Mouse (Mus musculus): ENCODE data around the gene Galnt9. TPM values are rescaled to one million over a fixed set of nuclear protein-coding genes. Genes with fewer than 3 reads are reported as not detected.

Gene Galnt9
- polyA plus RNA-seq, 2 experiments, result 0.03 TPM; not detected in 1

- TF ChIP-seq EP300 (IDR thresholded peaks at IDR 0.05; ENCODE audit: low read depth) (no peak), CTCF (IDR thresholded peaks at IDR 0.05; ENCODE audit: low read depth) (no peak)
- no peak overlapping the region for H3K27ac ChIP-seq
- no peaks in the 10 kb centered on the region for H3K36me3 ChIP-seq (replicated peaks; ENCODE audit: control insufficient read depth, insufficient read depth, low read depth)
- H3K4me3 ChIP-seq (ENCODE audit: insufficient read depth in 1 of 2, low read depth in 2 of 2, low read length in 2 of 2), result no peak overlapping the region
- no peak for ATAC-seq (ENCODE audit: insufficient read depth)
- 26% methylated on average over 14 of the region's 14 CpGs for WGBS (ENCODE audit: insufficient replicate concordance)
- H3K27me3 ChIP-seq (ENCODE audit: control insufficient read depth, insufficient read depth, low read length), result no peaks in the 10 kb centered on the region; the same call in 1 of the 2 replicates
- H3K4me1 ChIP-seq (replicated peaks; ENCODE audit: control insufficient read depth in 2 of 2, insufficient read depth in 2 of 2, low read length in 1 of 2), result no peaks in the 10 kb centered on the region
- H3K9ac ChIP-seq (replicated peaks), result no peak overlapping the region
- DNase-seq (ENCODE audit: low read depth in 3 of 3, low spot score in 3 of 3), result no peak
- no peaks in the 10 kb centered on the region for H3K9me3 ChIP-seq (ENCODE audit: control insufficient read depth, low read length)
- no peak overlapping the region for H3K4me2 ChIP-seq (ENCODE audit: low read depth)
Measured at GRCm38 (mm10) chr5:110518086-110518783, 25.9 kb upstream of the Galnt9 start.

DNA sequence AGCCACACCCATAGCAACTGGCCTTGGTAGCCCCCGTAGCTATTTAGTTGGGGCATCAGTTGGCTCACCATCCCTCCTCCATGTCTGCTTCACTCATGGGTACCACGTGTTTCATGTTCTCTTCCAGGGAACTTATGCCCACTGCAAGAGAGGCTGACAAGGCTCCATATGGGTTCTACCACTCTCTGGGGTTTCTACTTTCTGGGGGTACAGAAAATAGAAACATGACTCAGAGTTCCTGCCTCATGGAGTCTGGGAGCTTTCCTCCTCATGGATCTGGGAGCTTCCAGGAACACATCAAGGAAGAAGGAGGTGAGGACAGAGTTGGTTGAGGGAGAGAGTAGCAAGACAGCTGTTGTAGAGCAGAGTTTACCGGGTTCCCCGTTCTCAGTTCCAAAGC lies 23.2 kb upstream of the Galnt9 start:
- Histone ChIP-seq H3K4me3 (ENCODE audit: insufficient read depth in 1 of 2, low read depth in 2 of 2, low read length in 2 of 2) (no peak overlapping the region), H3K36me3 (replicated peaks; ENCODE audit: control insufficient read depth, insufficient read depth, low read depth) (no peaks in the 10 kb centered on the region), H3K27ac (no peak overlapping the region), H3K4me2 (ENCODE audit: low read depth) (no peak overlapping the region), H3K9me3 (ENCODE audit: control insufficient read depth, low read length) (no peaks in the 10 kb centered on the region), H3K27me3 (ENCODE audit: control insufficient read depth, insufficient read depth, low read length) (no peaks in the 10 kb centered on the region; the same call in 1 of the 2 replicates), H3K9ac (replicated peaks) (no peak overlapping the region), H3K4me1 (replicated peaks; ENCODE audit: control insufficient read depth in 2 of 2, insufficient read depth in 2 of 2, low read length in 1 of 2) (no peaks in the 10 kb centered on the region)
- 60% methylated on average over 4 of the region's 4 CpGs for WGBS (ENCODE audit: insufficient replicate concordance)
- no peak for TF ChIP-seq EP300 (IDR thresholded peaks at IDR 0.05; ENCODE audit: low read depth)
- no peak for TF ChIP-seq CTCF (IDR thresholded peaks at IDR 0.05; ENCODE audit: low read depth)
- DNase-seq (ENCODE audit: low read depth in 3 of 3, low spot score in 3 of 3) (no peak), ATAC-seq (ENCODE audit: insufficient read depth) (no peak)

- H3K36me3 ChIP-seq (replicated peaks; ENCODE audit: control insufficient read depth, insufficient read depth, low read depth), result no peaks in the 10 kb centered on the region
- no peaks in the 10 kb centered on the region for H3K4me1 ChIP-seq (replicated peaks; ENCODE audit: control insufficient read depth in 2 of 2, insufficient read depth in 2 of 2, low read length in 1 of 2)
- H3K27ac ChIP-seq, result no peak overlapping the region
- ATAC-seq (ENCODE audit: insufficient read depth) (no peak), DNase-seq (ENCODE audit: low read depth in 3 of 3, low spot score in 3 of 3) (no peak)
- H3K27me3 ChIP-seq (ENCODE audit: control insufficient read depth, insufficient read depth, low read length), result no peaks in the 10 kb centered on the region; the same call in 1 of the 2 replicates
- TF ChIP-seq CTCF (IDR thresholded peaks at IDR 0.05; ENCODE audit: low read depth), result no peak
- TF ChIP-seq EP300 (IDR thresholded peaks at IDR 0.05; ENCODE audit: low read depth), result no peak
- H3K4me2 ChIP-seq (ENCODE audit: low read depth), result no peak overlapping the region
- H3K4me3 ChIP-seq (ENCODE audit: insufficient read depth in 1 of 2, low read depth in 2 of 2, low read length in 2 of 2), result no peak overlapping the region
- WGBS (ENCODE audit: insufficient replicate concordance), result 53% methylated on average over 7 of the region's 7 CpGs
- no peaks in the 10 kb centered on the region for H3K9me3 ChIP-seq (ENCODE audit: control insufficient read depth, low read length)
- no peak overlapping the region for H3K9ac ChIP-seq (replicated peaks)
Measured at GRCm38 (mm10) chr5:110521822-110522221, 22.3 kb upstream of the Galnt9 start.

DNA sequence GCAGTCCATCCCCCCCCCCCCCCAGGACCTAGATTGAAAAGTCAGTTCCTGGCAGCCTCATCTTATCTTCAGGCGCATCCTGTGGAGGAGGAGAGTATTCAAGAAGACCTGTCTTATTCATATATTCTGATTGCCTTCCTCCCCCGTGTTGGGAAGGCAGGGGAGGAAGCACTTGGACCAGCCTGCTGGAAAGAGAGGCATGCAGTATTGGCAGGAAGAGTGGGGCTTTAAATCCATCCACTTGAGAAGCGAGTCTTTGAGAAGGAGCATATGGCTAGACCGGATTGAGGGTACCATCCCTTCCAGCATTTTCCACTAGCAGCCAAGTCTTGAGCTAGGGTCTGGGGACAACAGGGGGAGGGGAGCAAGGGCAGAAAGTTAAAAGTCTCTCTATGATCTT lies 20.9 kb upstream of the Galnt9 start:
- Histone ChIP-seq H3K27ac (no peak overlapping the region), H3K9me3 (ENCODE audit: control insufficient read depth, low read length) (no peaks in the 10 kb centered on the region), H3K4me3 (ENCODE audit: insufficient read depth in 1 of 2, low read depth in 2 of 2, low read length in 2 of 2) (no peak overlapping the region), H3K9ac (replicated peaks) (no peak overlapping the region), H3K4me2 (ENCODE audit: low read depth) (no peak overlapping the region), H3K27me3 (ENCODE audit: control insufficient read depth, insufficient read depth, low read length) (no peaks in the 10 kb centered on the region; the same call in 1 of the 2 replicates), H3K36me3 (replicated peaks; ENCODE audit: control insufficient read depth, insufficient read depth, low read depth) (no peaks in the 10 kb centered on the region), H3K4me1 (replicated peaks; ENCODE audit: control insufficient read depth in 2 of 2, insufficient read depth in 2 of 2, low read length in 1 of 2) (no peaks in the 10 kb centered on the region)
- ATAC-seq (ENCODE audit: insufficient read depth) (no peak), DNase-seq (ENCODE audit: low read depth in 3 of 3, low spot score in 3 of 3) (no peak)
- no peak for TF ChIP-seq CTCF (IDR thresholded peaks at IDR 0.05; ENCODE audit: low read depth)
- no peak for TF ChIP-seq EP300 (IDR thresholded peaks at IDR 0.05; ENCODE audit: low read depth)
- WGBS (ENCODE audit: insufficient replicate concordance), result 39% methylated on average over 4 of the region's 4 CpGs

GRCm38 (mm10) chr5:110525701-110526100 lies 18.5 kb upstream of the Galnt9 start:
- no peak overlapping the region for H3K27ac ChIP-seq
- DNase-seq (ENCODE audit: low read depth in 3 of 3, low spot score in 3 of 3) (no peak), ATAC-seq (ENCODE audit: insufficient read depth) (no peak)
- no peak overlapping the region for H3K9ac ChIP-seq (replicated peaks)
- no peaks in the 10 kb centered on the region for H3K27me3 ChIP-seq (ENCODE audit: control insufficient read depth, insufficient read depth, low read length)
- no peaks in the 10 kb centered on the region for H3K4me1 ChIP-seq (replicated peaks; ENCODE audit: control insufficient read depth in 2 of 2, insufficient read depth in 2 of 2, low read length in 1 of 2)
- no peaks in the 10 kb centered on the region for H3K36me3 ChIP-seq (replicated peaks; ENCODE audit: control insufficient read depth, insufficient read depth, low read depth)
- H3K9me3 ChIP-seq (ENCODE audit: control insufficient read depth, low read length), result no peaks in the 10 kb centered on the region
- H3K4me3 ChIP-seq (ENCODE audit: insufficient read depth in 1 of 2, low read depth in 2 of 2, low read length in 2 of 2), result no peak overlapping the region
- no peak for TF ChIP-seq CTCF (IDR thresholded peaks at IDR 0.05; ENCODE audit: low read depth)
- no peak for TF ChIP-seq EP300 (IDR thresholded peaks at IDR 0.05; ENCODE audit: low read depth)
- no peak overlapping the region for H3K4me2 ChIP-seq (ENCODE audit: low read depth)
- WGBS (ENCODE audit: insufficient replicate concordance), result 56% methylated on average over 6 of the region's 6 CpGs
